Mouse (Mus musculus) MEL (cell line): ENCODE results near the gene Cachd1. TPM values are rescaled to one million over a fixed set of nuclear protein-coding genes. Genes with fewer than 3 reads are reported as not detected.

ENCODE experiments used
- DNase-seq: peaks from one replicate; pipeline ENCODE4 v3.0.0; 2011; ENCODE audit warnings: low read depth, low spot score
- H3K27ac ChIP-seq: 2 replicates; pipeline ENCODE4 v1.5.1; 2012; ENCODE audit warnings: low read depth, mild to moderate bottlenecking, control low read depth, low read length, moderate library complexity; ENCODE audit not compliant: control insufficient read depth
- H3K27me3 ChIP-seq, 2 experiments: fragments of 150-350 bp in 1 of 2; sonication (generic) in 1 of 2; 2 replicates each; pipeline ENCODE4 v1.6.1; 2012; ENCODE audit warnings: low read length in 2 of 2, mild to moderate bottlenecking in 2 of 2, improper control_type of control experiment in 1 of 2, moderate library complexity in 1 of 2; ENCODE audit not compliant: insufficient read depth in 2 of 2, control insufficient read depth in 1 of 2
- H3K36me3 ChIP-seq, 2 experiments: 2 replicates each; pipeline ENCODE4 v1.6.1; 2012 to 2014; ENCODE audit warnings: low read length in 2 of 2, improper control_type of control experiment in 1 of 2, inconsistent platforms in 1 of 2, mild to moderate bottlenecking in 1 of 2; ENCODE audit not compliant: insufficient read depth in 2 of 2, control insufficient read depth in 1 of 2
- H3K4me1 ChIP-seq, 2 experiments: fragments of 150-350 bp in 1 of 2; sonication (generic) in 1 of 2; 2 replicates each; pipeline ENCODE4 v1.6.1; 2012; ENCODE audit warnings: low read length in 2 of 2, improper control_type of control experiment in 1 of 2, mild to moderate bottlenecking in 1 of 2; ENCODE audit not compliant: insufficient read depth in 2 of 2, control insufficient read depth in 1 of 2
- H3K4me3 ChIP-seq, 2 experiments: fragments of 150-350 bp in 1 of 2; sonication (generic) in 1 of 2; 2 replicates each; pipeline ENCODE4 v1.5.1; 2012; ENCODE audit warnings: low read depth in 2 of 2, low read length in 2 of 2, mild to moderate bottlenecking in 2 of 2, moderate library complexity in 2 of 2, control low read depth in 1 of 2, improper control_type of control experiment in 1 of 2; ENCODE audit not compliant: control insufficient read depth in 1 of 2, insufficient read depth in 1 of 2
- H3K79me2 ChIP-seq: 2 replicates; pipeline ENCODE4 v1.6.1; 2012; ENCODE audit warnings: mild to moderate bottlenecking, low read length, moderate library complexity; ENCODE audit not compliant: control insufficient read depth, poor library complexity, insufficient read depth
- H3K9ac ChIP-seq: 2 replicates; pipeline ENCODE4 v1.6.1; 2012; ENCODE audit warnings: low read depth, mild to moderate bottlenecking, control low read depth, low read length, moderate library complexity; ENCODE audit not compliant: control insufficient read depth, poor library complexity, severe bottlenecking
- H3K9me3 ChIP-seq: fragments of 150-350 bp; sonication (generic); replicated peaks from 2 replicates; pipeline ENCODE4 v1.6.1; 2012; ENCODE audit warnings: mild to moderate bottlenecking, low read length, improper control_type of control experiment, moderate library complexity; ENCODE audit not compliant: insufficient read depth
- BHLHE40 ChIP-seq: IDR thresholded peaks from 2 replicates; pipeline ENCODE4 v1.6.1; 2012; ENCODE audit warnings: low read depth, mild to moderate bottlenecking, inconsistent platforms, low read length, improper control_type of control experiment, borderline replicate concordance
- CTCF ChIP-seq, 3 experiments: IDR thresholded peaks in 2 of 3; conservative IDR thresholded peaks in 1 of 3; 2 replicates each; pipeline ENCODE4 v1.5.1; 2011 to 2012; ENCODE audit warnings: low read length in 3 of 3, low read depth in 2 of 3, mild to moderate bottlenecking in 2 of 3, improper control_type of control experiment in 1 of 3, inconsistent platforms in 1 of 3, mixed read lengths in 1 of 3, moderate library complexity in 1 of 3; ENCODE audit not compliant: control insufficient read depth in 1 of 3, insufficient read depth in 1 of 3, poor library complexity in 1 of 3, severe bottlenecking in 1 of 3
- EP300 ChIP-seq, 2 experiments: IDR thresholded peaks; 2 replicates each; pipeline ENCODE4 v1.6.1; 2011; ENCODE audit warnings: improper control_type of control experiment in 2 of 2, low read length in 2 of 2, low read depth in 1 of 2, mild to moderate bottlenecking in 1 of 2
- HCFC1 ChIP-seq: IDR thresholded peaks from 2 replicates; pipeline ENCODE4 v1.6.1; 2012; ENCODE audit warnings: low read depth, mild to moderate bottlenecking, inconsistent platforms, low read length, improper control_type of control experiment, moderate library complexity
- KAT2A ChIP-seq: conservative IDR thresholded peaks from 2 replicates; pipeline ENCODE4 v1.6.1; 2012; ENCODE audit warnings: low read depth, low read length, improper control_type of control experiment, inconsistent platforms
- MAFK ChIP-seq: IDR thresholded peaks from 2 replicates; pipeline ENCODE4 v1.6.1; 2011; ENCODE audit warnings: low read depth, mild to moderate bottlenecking, low read length, improper control_type of control experiment, borderline replicate concordance
- MAZ ChIP-seq: IDR thresholded peaks from 2 replicates; pipeline ENCODE4 v1.6.1; 2012; ENCODE audit warnings: low read depth, mild to moderate bottlenecking, inconsistent platforms, low read length, improper control_type of control experiment
- MXI1 ChIP-seq: IDR thresholded peaks from 2 replicates; pipeline ENCODE4 v1.6.1; 2011; ENCODE audit warnings: mild to moderate bottlenecking, low read depth, low read length, improper control_type of control experiment
- MYC ChIP-seq: IDR thresholded peaks from 2 replicates; pipeline ENCODE4 v1.6.1; 2011; ENCODE audit warnings: low read depth, mild to moderate bottlenecking, low read length, improper control_type of control experiment, moderate library complexity
- NRF1 ChIP-seq: IDR thresholded peaks from 2 replicates; pipeline ENCODE4 v1.6.1; 2014; ENCODE audit warnings: low read depth, mild to moderate bottlenecking, inconsistent platforms, low read length, improper control_type of control experiment, moderate library complexity; ENCODE audit not compliant: poor library complexity, insufficient read depth, severe bottlenecking
- POLR2A ChIP-seq, 2 experiments: IDR thresholded peaks; 2 replicates each; pipeline ENCODE4 v1.6.1; 2011 to 2012; ENCODE audit warnings: low read length in 2 of 2, mild to moderate bottlenecking in 2 of 2, control low read depth in 1 of 2, improper control_type of control experiment in 1 of 2, low read depth in 1 of 2, moderate library complexity in 1 of 2; ENCODE audit not compliant: control insufficient read depth in 1 of 2, insufficient read depth in 1 of 2, poor library complexity in 1 of 2
- RCOR1 ChIP-seq: IDR thresholded peaks from 2 replicates; pipeline ENCODE4 v1.6.1; 2012; ENCODE audit warnings: low read depth, mild to moderate bottlenecking, inconsistent platforms, low read length, improper control_type of control experiment
- SIN3A ChIP-seq: IDR thresholded peaks from 2 replicates; pipeline ENCODE4 v1.6.1; 2012; ENCODE audit warnings: low read length, improper control_type of control experiment, inconsistent platforms
- TBP ChIP-seq: IDR thresholded peaks from 2 replicates; pipeline ENCODE4 v1.8.0; 2011; ENCODE audit warnings: low read depth, low read length, improper control_type of control experiment
- UBTF ChIP-seq: IDR thresholded peaks from 2 replicates; pipeline ENCODE4 v1.6.1; 2012; ENCODE audit warnings: low read depth, mild to moderate bottlenecking, inconsistent platforms, low read length, improper control_type of control experiment, moderate library complexity, borderline replicate concordance; ENCODE audit not compliant: insufficient read depth
- USF1 ChIP-seq: IDR thresholded peaks from 2 replicates; pipeline ENCODE4 v1.6.1; 2014; ENCODE audit warnings: low read depth, mild to moderate bottlenecking, inconsistent platforms, low read length, improper control_type of control experiment, moderate library complexity
- USF2 ChIP-seq, 2 experiments: IDR thresholded peaks; 2 replicates each; pipeline ENCODE4 v1.6.1; 2011 to 2012; ENCODE audit warnings: improper control_type of control experiment in 2 of 2, low read length in 2 of 2, borderline replicate concordance in 1 of 2, inconsistent platforms in 1 of 2, low read depth in 1 of 2, mild to moderate bottlenecking in 1 of 2; ENCODE audit not compliant: insufficient read depth in 1 of 2
- ZNF384 ChIP-seq: IDR thresholded peaks from 2 replicates; pipeline ENCODE4 v1.6.1; 2012; ENCODE audit warnings: low read depth, mild to moderate bottlenecking, inconsistent platforms, low read length, improper control_type of control experiment
- polyA plus RNA-seq, 2 experiments: library from polyadenylated mRNA; stranded (reverse) in 1 of 2; unstranded in 1 of 2; fragments of >175 nt in 1 of 2; fragments of >200 nt in 1 of 2; gene quantifications; 2 replicates each; pipeline versions ENCODE4 v1.2.1 to v1.2.4; 2012; ENCODE audit warnings: low replicate concordance in 2 of 2, low read depth in 1 of 2; ENCODE audit not compliant: insufficient read length in 2 of 2, insufficient read depth in 1 of 2, missing spikeins in 1 of 2
- total RNA-seq: library from RNA; depleted of rRNA; stranded (reverse); fragments of 300-350 nt; gene quantifications from 2 replicates; pipeline ENCODE4 v1.2.3, GENCODE M21; 2012

Gene Cachd1
- total and polyA plus RNA-seq, 3 experiments: 4.0 to 15.8 TPM; not detected in 1

- H3K4me3 ChIP-seq: no peak overlapping the region
- no peak overlapping the region for H3K9ac ChIP-seq
- no peak overlapping the region for H3K27ac ChIP-seq
- no peaks in the 10 kb centered on the region for H3K79me2 ChIP-seq
- H3K9me3 ChIP-seq: no peaks in the 10 kb centered on the region
- TF ChIP-seq ZNF384 (no peak), POLR2A (IDR thresholded peaks at IDR 0.05; ENCODE audit: control insufficient read depth in 1 of 2, insufficient read depth in 1 of 2, low read depth in 1 of 2, low read length in 2 of 2, poor library complexity in 1 of 2) (no peak)
- DNase-seq: no peak
- H3K27me3 ChIP-seq: no peaks in the 10 kb centered on the region
- H3K4me1 ChIP-seq: no peaks in the 10 kb centered on the region
- no peaks in the 10 kb centered on the region for H3K36me3 ChIP-seq
Measured at GRCm38 (mm10) chr4:100756499-100756898, 20.0 kb upstream of the Cachd1 start.

GRCm38 (mm10) chr4:100758265-100758898 is 18.1 kb upstream of the Cachd1 start:
- no peak for DNase-seq
- H3K79me2 ChIP-seq: no peaks in the 10 kb centered on the region
- H3K4me1 ChIP-seq: no peaks in the 10 kb centered on the region
- no peak overlapping the region for H3K9ac ChIP-seq
- TF ChIP-seq USF1 (no peak), MYC (no peak), MXI1 (no peak), MAFK (no peak), UBTF (no peak), TBP (no peak), MAZ (no peak), RCOR1 (no peak), SIN3A (no peak), BHLHE40 (no peak), CTCF (IDR thresholded peaks at IDR 0.05 in 2 of 3, conservative IDR thresholded peaks at IDR 0.05 in 1 of 3; ENCODE audit: control insufficient read depth in 1 of 3, insufficient read depth in 1 of 3, low read depth in 2 of 3, low read length in 3 of 3, poor library complexity in 1 of 3, severe bottlenecking in 1 of 3) (no peak), HCFC1 (no peak), KAT2A (no peak), EP300 (IDR thresholded peaks at IDR 0.05; ENCODE audit: low read depth in 1 of 2, low read length in 2 of 2) (no peak), USF2 (IDR thresholded peaks at IDR 0.05; ENCODE audit: borderline replicate concordance in 1 of 2, insufficient read depth in 1 of 2, low read depth in 1 of 2, low read length in 2 of 2) (no peak), NRF1 (no peak)
- H3K9me3 ChIP-seq: no peaks in the 10 kb centered on the region
- no peaks in the 10 kb centered on the region for H3K27me3 ChIP-seq
- H3K27ac ChIP-seq: no peak overlapping the region
- H3K36me3 ChIP-seq: no peaks in the 10 kb centered on the region
- no peak overlapping the region for H3K4me3 ChIP-seq
